Mouse (Mus musculus) left cerebral cortex, adult 2 months (tissue): ENCODE data around the gene Plppr3. TPM values are rescaled to one million over a fixed set of nuclear protein-coding genes. Genes with fewer than 3 reads are reported as not detected.

Experiments used
- DNase-seq, 2 experiments: peaks; one replicate each; pipeline ENCODE4 v3.0.0; 2021 to 2022; ENCODE audit warnings: low spot score in 2 of 2, mixed read lengths in 1 of 2; ENCODE audit errors: extremely low spot score in 1 of 2
- H3K27ac ChIP-seq: fragments of 200-600 bp; 2 replicates; pipeline ENCODE4 v1.8.1; 2022
- H3K4me3 ChIP-seq: fragments of 200-600 bp; 2 replicates; pipeline ENCODE4 v1.8.1; 2022
- CTCF ChIP-seq: fragments of 200-600 bp; IDR thresholded peaks from 2 replicates; pipeline ENCODE4 v1.8.1; 2022; ENCODE audit warnings: antibody characterized with exemption, mild to moderate bottlenecking, moderate library complexity
- intact Hi-C: fragments of 180-260 bp; cut with DNase I; formaldehyde crosslinking; loops from one replicate; pipeline ENCODE4 v1.15.1; 2025
- total RNA-seq, 2 experiments: library from RNA; stranded (reverse); gene quantifications; 2 replicates each; pipeline ENCODE4 v1.2.3; 2021

The Plppr3 gene
- total RNA-seq, 2 experiments from 2014 or later, result 51.8 to 63.0 TPM

GRCm38 (mm10) chr10:79914948-79915596 is 40.6 kb upstream of the Plppr3 start:
- no peak for DNase-seq
- intact Hi-C loops, result no loop called here
- peak overlapping the region; percentile 61 for H3K4me3 ChIP-seq
- no peak for TF ChIP-seq CTCF
- H3K27ac ChIP-seq, result no peak overlapping the region

- DNase-seq, result no peak
- TF ChIP-seq CTCF, result no peak
- intact Hi-C loops, result no loop called here
- Histone ChIP-seq H3K27ac (no peak overlapping the region), H3K4me3 (no peak overlapping the region)
These were observed 39.9 kb upstream of the Plppr3 start for GRCm38 (mm10) chr10:79914131-79914947.

GRCm38 (mm10) chr10:79912412-79912811 is 38.0 kb upstream of the Plppr3 start:
- Histone ChIP-seq H3K4me3 (no peak overlapping the region), H3K27ac (no peak overlapping the region)
- no peak for TF ChIP-seq CTCF
- DNase-seq, result no peak
- intact Hi-C loops, result no loop called here

GRCm38 (mm10) chr10:79910556-79910955 is 36.1 kb upstream of the Plppr3 start, which contains the start of gene Gm26602:
Gm26602 (plus strand) TSS chr10:79910856.
- Histone ChIP-seq H3K27ac (peak within 1 kb of the TSS; percentile 99), H3K4me3 (no peak within 1 kb of the TSS)
- no peak for TF ChIP-seq CTCF
- no peak for DNase-seq
- intact Hi-C loops, result no loop called here

GRCm38 (mm10) chr10:79909092-79909922 is 34.9 kb upstream of the Plppr3 start:
- no peak for TF ChIP-seq CTCF
- intact Hi-C loops, result no loop called here
- H3K4me3 ChIP-seq, result peak overlapping the region; percentile 72
- DNase-seq, result no peak
- peak overlapping the region; percentile 99 for H3K27ac ChIP-seq

GRCm38 (mm10) chr10:79908167-79909091 is 34.0 kb upstream of the Plppr3 start, which contains the start of gene Med16:
Med16 (minus strand) TSS chr10:79908923.
- intact Hi-C loops, result no loop called here
- DNase-seq, result peak; percentile 90 to 92
- Histone ChIP-seq H3K4me3 (peak within 1 kb of the TSS; percentile 72), H3K27ac (peak within 1 kb of the TSS; percentile 99)
- TF ChIP-seq CTCF, result no peak

- H3K4me3 ChIP-seq, result no peak overlapping the region
- intact Hi-C loops, result no loop called here
- DNase-seq, result no peak
- no peak for TF ChIP-seq CTCF
- H3K27ac ChIP-seq, result no peak overlapping the region
These were observed 33.0 kb upstream of the Plppr3 start for GRCm38 (mm10) chr10:79907415-79907814.

- no peak for DNase-seq
- Histone ChIP-seq H3K4me3 (no peak overlapping the region), H3K27ac (no peak overlapping the region)
- TF ChIP-seq CTCF, result no peak
- intact Hi-C loops, result no loop called here
These were observed 32.3 kb upstream of the Plppr3 start for GRCm38 (mm10) chr10:79906712-79907111.

GRCm38 (mm10) chr10:79900951-79901410 is 26.5 kb upstream of the Plppr3 start:
- peak; percentile 45 for TF ChIP-seq CTCF
- DNase-seq, result peak; percentile 76 to 81
- Histone ChIP-seq H3K4me3 (no peak overlapping the region), H3K27ac (peak overlapping the region; percentile 85)
- intact Hi-C loops, result no loop called here

GRCm38 (mm10) chr10:79897316-79898245 is 23.1 kb upstream of the Plppr3 start:
- Histone ChIP-seq H3K27ac (no peak overlapping the region), H3K4me3 (no peak overlapping the region)
- no peak for DNase-seq
- no peak for TF ChIP-seq CTCF
- intact Hi-C loops, result no loop called here
